Mouse (Mus musculus): ENCODE data around the gene Jag2.

The Jag2 gene

DNA sequence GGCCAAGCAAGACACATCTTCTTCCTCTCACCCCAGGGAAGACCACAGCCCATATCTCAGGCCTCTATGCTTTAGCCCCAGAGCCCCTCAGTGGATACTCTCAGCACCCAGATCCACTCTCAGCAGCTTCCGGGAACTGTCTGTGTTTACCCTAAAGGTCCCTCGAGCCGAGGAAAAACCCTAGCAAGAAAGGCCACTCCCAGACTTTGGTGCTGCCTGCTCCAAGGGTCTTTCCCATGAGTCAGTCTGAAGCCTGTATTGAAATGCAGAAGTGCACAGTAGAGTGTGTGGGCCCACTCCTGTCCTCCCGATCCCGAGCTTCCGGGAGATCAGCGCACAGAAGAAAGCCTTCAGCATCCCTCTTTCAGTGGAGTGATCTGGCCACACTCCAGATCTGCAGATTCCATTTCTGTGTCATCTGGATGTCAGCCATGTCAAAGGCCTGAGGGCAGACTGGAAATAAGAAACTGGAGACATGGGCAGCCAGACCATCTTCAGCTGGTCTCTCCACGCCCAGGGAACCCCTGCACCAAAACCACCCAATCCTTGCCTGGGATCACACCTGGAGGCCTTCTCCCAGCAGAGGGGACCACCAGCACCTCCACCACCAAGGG, 63.0 kb downstream of the Jag2 start:
- DNase-seq: no peak

GRCm38 (mm10) chr12:112864804-112865203, 64.8 kb downstream of the Jag2 start:
- no peak for DNase-seq

- peak; percentile 49 to 54 for DNase-seq
These were observed 67.7 kb downstream of the Jag2 start for GRCm38 (mm10) chr12:112861911-112862321.

DNA sequence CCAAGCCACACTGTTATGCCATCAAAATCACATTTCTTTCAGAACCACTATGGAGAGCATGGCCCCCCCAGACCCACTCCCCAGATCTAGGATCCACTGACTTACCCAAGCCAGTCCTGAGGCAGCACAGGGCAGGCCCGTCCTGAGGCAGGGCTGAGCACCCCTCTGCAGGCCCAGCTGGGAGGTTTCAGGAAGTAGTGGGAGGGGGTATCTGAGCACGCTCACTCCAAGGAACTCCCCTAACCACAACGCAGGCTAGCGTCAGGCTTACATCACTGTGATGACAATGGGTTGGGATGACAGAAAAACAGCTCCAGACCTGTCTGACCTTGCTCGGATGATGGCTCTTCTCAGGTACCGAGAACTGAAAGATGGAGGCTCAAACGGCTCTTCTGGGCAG, 68.8 kb downstream of the Jag2 start:
- peak; percentile 72 to 79 for DNase-seq

GRCm38 (mm10) chr12:112859930-112860329, 69.6 kb downstream of the Jag2 start:
- peak; percentile 80 to 81 for DNase-seq

DNA sequence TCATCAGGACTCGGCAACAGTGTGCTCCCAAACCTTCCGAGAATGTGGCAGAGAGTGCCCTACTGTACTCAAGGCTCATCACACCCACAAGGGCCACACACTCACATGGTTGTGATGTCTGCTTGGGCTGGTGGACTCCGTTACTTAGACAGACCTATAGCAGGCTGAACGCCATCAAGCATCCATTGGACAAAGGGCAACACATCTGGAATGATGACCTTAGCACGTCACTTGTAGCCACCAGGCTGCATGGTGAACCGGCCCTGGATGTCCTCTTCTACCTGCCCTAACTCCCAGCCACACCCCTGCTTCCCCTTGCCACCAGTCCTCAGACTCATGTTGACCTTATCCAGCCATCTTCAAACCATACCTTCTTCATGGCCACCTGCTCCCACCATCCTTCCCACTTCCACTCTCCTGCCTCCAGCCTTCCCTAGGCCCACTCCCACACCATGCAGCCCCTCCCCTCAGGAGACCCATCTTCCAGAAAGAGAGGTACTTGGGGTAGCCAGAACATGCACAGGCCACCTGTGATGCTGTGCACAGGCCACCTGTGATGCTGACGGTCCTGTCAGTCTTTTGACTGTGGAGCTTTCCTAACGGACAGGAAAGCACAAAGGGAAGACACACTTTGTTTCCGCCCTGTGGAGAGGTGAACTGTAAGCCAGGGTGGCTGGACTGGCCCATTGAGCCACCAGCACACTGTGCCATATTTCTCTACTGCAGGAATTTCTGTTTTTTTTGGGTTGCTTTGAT, 70.8 kb downstream of the Jag2 start:
- no peak for DNase-seq
